Mouse (Mus musculus) testis, postnatal 14 days (tissue): ENCODE data around the gene Hscb.

Experiments used
- DNase-seq: peaks from one replicate; pipeline ENCODE4 v3.0.0; 2021; ENCODE audit warnings: low spot score

Gene Hscb

GRCm38 (mm10) chr5:110831036-110831720 is 8.4 kb downstream of the Hscb start:
- no peak for DNase-seq

GRCm38 (mm10) chr5:110827576-110827975 is 12.0 kb downstream of the Hscb start:
- DNase-seq, result no peak

- DNase-seq, result no peak
Observed at GRCm38 (mm10) chr5:110826781-110827495, 12.6 kb downstream of the Hscb start.

GRCm38 (mm10) chr5:110824421-110824820 is 15.2 kb downstream of the Hscb start:
- no peak for DNase-seq

- peak; percentile 100 for DNase-seq
Observed at GRCm38 (mm10) chr5:110809667-110810325, 29.8 kb downstream of the Hscb start, which contains the start of gene Ulk1. Gene Ulk1, minus strand, starts transcription at chr5:110810097.

- peak; percentile 53 for DNase-seq
Observed at GRCm38 (mm10) chr5:110808821-110809666, 30.5 kb downstream of the Hscb start.

GRCm38 (mm10) chr5:110808061-110808631 is 31.4 kb downstream of the Hscb start:
- peak; percentile 72 for DNase-seq

GRCm38 (mm10) chr5:110807453-110807852 is 32.1 kb downstream of the Hscb start:
- DNase-seq, result no peak

GRCm38 (mm10) chr5:110806676-110807075 is 32.9 kb downstream of the Hscb start:
- DNase-seq, result no peak

- no peak for DNase-seq
Observed at GRCm38 (mm10) chr5:110806154-110806553, 33.4 kb downstream of the Hscb start.

GRCm38 (mm10) chr5:110804012-110804743 is 35.4 kb downstream of the Hscb start:
- DNase-seq, result no peak

- no peak for DNase-seq
Observed at GRCm38 (mm10) chr5:110802809-110803208, 36.8 kb downstream of the Hscb start.

GRCm38 (mm10) chr5:110802186-110802585 is 37.4 kb downstream of the Hscb start:
- DNase-seq, result no peak

GRCm38 (mm10) chr5:110801036-110801624 is 38.4 kb downstream of the Hscb start:
- no peak for DNase-seq

GRCm38 (mm10) chr5:110797696-110798095 is 41.9 kb downstream of the Hscb start:
- DNase-seq, result no peak

GRCm38 (mm10) chr5:110794363-110794762 is 45.2 kb downstream of the Hscb start:
- no peak for DNase-seq

- DNase-seq, result no peak
Observed at GRCm38 (mm10) chr5:110788684-110789083, 50.9 kb downstream of the Hscb start.

GRCm38 (mm10) chr5:110786081-110786835 is 53.3 kb downstream of the Hscb start:
- no peak for DNase-seq

GRCm38 (mm10) chr5:110783150-110783549 is 56.4 kb downstream of the Hscb start:
- no peak for DNase-seq
